Mouse (Mus musculus) heart, adult 11 months (tissue): ENCODE measurements around the gene Rptor.

Experiments
- DNase-seq: peaks from one replicate; pipeline ENCODE4 v3.0.0; 2022

Rptor gene

DNA sequence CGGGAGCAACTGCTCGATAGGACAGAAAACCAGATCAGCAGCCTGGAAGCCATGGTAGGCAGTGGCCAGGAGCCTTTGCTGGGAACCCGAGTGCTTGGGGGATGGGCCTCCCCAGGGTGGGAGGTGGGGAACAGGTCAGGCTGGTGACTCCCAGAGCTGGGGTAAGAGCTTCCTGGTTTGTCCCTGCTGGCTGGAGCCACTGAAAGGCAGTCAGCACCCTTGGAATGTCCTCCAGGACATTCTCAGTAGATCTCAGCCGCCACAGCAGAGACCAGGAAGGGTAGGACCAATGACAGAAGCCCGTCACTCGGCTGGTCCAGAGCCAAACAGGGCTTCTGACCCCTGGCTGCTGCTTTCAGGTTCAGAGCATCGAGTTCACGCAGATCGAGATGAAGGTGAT is 313.0 kb downstream of the Rptor start:
- DNase-seq, result no peak

DNA sequence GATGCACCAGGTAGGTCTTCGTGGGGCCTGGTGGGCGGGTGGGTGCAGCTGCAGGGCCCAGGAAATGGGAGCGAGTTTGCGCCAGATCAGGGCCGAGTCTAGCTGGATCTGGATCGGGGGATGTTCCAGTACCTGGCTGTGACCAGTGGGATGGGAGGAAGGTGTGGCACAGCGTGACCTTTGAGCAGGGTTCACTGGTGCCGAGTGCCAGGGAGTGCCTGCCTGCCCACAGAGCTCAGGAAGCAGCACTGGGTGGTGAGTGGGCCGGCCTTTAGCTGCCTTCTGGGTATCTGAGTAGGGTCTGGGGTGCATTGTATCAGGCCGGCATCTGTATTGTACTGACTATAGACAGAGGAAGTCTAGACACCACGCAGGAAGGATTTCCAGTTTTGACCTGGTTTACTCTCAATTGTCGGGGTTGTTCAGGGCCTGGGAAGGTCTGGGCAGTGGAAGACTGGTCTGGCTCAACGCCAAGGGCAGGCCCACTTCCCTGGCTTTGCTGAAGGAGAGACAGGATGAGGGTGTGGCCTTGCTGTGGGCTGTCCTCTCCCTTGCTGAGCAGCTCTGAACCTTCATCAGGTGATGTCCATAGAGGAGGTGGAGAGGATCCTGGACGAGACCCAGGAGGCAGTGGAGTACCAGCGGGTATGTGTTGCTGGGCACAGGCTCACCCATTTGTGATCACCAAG is 313.5 kb downstream of the Rptor start:
- DNase-seq, result peak; percentile 98

GRCm38 (mm10) chr11:119916834-119917469 is 314.2 kb downstream of the Rptor start:
- DNase-seq, result peak; percentile 95

GRCm38 (mm10) chr11:119918521-119918920 is 315.8 kb downstream of the Rptor start:
- DNase-seq, result no peak

DNA sequence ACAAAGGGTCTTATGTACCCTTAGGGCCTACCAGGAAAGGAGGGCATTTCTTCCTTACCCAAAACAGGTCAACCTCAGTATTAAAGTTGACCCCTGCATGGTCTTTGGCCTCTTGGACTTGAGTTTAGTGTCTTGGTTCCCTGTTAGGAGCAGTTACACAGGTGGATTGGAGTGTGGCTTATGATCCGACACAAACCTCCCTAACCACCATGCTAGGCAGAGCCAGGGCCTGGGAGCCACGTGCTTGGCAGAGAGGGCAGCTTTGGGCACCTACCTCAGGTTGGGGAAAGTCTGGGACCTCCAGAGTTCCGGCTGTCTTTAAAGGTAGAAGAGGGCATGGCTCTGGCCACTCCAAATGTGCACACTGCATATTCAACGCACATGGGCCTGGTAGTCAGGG is 316.7 kb downstream of the Rptor start:
- no peak for DNase-seq

- DNase-seq, result peak; percentile 95
These were observed 317.2 kb downstream of the Rptor start for GRCm38 (mm10) chr11:119919897-119920296.

- DNase-seq, result no peak
These were observed 318.0 kb downstream of the Rptor start for GRCm38 (mm10) chr11:119920668-119921067.

- DNase-seq, result peak; percentile 98
These were observed 322.5 kb downstream of the Rptor start for GRCm38 (mm10) chr11:119925176-119925575.

GRCm38 (mm10) chr11:119926762-119927161 is 324.1 kb downstream of the Rptor start:
- no peak for DNase-seq

DNA sequence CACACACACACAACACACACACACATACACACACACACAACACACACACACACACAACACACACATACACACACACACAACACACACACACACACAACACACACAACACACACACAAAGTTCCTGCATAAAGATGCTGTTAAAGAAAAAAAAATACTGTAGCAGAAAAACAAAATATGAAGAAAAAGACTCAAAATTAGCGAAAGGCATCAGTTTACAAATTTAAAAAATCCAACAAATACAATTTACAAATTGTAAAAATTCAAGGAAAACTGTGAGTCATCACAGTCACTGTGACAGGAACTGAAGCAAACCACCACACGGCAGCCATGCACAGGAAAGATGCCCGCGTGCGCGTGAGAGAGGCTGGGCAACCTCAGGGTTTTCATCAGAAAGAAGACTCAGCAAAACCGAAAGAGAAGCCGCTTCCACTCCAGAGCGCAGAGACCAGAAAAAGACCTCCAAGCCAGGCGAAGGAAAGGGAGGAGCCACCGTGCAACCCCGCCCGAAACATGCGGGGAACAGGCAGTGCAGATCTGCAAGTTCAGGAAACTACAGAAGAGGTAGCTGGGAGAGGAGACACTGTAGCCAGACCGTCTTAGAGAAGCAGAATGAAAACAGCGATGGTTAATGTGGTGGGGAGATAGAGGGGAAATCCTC is 325.4 kb downstream of the Rptor start:
- DNase-seq, result peak; percentile 98

DNA sequence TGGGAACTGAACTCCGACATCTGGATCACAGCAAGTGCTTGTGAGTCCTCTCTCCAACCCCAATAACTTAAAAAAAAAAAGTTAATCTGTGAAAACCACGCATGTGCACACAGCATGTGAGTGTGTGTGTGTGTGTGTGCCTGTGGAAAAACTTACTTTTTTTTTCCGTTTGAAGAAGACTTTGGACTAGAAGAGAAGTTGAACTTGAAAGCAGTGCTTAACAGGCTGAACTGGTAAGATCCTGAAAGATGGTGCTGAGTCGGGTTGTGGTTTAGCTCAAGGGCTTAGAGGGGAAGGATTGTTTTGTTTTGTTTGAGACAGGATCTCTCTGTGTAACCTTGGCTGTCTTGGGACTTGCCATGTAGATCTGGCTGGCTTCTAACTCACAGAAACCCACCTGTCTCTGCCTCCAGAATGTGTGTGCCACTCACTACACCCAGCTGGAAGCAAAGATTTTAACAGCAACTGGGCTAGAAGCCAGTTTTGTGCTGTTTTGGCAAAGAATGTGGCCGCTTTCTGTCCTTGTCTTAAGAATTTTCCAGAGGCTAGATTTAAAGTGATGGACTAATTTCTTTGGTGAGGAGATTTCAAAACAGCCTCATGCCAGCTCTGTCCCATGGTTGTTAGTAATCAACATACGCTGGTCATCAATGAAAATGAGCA is 327.0 kb downstream of the Rptor start:
- no peak for DNase-seq

- no peak for DNase-seq
These were observed 329.1 kb downstream of the Rptor start for GRCm38 (mm10) chr11:119931809-119932208.

- DNase-seq, result peak; percentile 98
These were observed 330.4 kb downstream of the Rptor start for GRCm38 (mm10) chr11:119933142-119933541.

DNA sequence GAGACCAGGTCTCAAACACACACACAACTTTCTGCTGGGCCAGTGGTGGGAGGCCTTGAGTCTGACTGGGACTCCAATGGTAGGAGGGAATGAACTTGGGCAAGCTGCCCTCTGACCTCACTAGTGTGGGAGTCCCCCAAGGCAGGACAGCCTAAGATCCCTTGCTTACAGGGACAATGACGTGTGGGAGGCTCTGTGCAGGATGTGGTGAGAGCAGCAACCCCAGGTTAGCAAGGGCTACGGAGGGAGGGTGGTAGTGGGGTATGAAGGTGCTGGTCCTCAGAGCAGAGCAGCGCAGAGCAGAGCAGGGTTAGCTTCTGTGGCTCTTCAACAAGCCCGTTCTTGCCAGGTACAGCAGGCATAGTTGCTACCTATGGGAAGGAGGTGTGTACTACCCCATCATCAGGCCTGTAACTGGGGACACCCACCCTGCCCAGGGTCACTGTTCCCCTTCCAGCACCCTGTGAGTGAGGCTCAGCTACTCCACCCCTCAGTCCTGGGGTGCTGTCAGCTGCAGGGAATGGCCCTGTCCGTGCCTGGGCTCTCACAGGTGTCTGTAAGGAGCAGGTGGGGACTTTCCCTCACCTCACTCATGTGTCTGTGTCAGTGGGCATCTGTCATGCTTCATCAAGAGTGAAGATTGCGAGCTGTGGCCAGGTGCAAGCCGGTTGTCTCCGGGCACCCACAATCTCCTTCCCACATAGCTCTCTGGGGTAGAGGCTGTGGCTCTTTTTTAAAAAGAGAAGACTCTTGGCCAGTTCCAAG is 331.3 kb downstream of the Rptor start:
- DNase-seq, result no peak

DNA sequence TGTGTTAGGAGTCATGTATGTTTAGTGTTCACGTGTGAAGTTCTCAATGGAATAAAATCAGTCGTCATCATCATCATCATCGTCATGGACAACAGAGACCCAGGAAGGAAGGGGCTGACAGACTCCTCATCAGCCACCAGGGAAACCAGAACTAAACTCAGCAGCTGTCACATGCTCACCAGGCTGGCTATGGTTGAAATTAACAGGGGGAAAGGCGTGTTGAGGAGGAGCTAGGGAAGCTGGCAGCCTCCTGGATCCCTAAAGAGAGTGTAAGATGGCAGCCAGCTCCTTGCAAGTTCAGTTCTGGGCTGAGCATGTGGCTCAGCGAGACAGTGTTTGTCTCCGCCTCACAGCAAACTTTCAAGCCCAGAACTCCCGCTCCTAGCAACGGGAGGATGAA is 332.1 kb downstream of the Rptor start:
- DNase-seq, result no peak

DNA sequence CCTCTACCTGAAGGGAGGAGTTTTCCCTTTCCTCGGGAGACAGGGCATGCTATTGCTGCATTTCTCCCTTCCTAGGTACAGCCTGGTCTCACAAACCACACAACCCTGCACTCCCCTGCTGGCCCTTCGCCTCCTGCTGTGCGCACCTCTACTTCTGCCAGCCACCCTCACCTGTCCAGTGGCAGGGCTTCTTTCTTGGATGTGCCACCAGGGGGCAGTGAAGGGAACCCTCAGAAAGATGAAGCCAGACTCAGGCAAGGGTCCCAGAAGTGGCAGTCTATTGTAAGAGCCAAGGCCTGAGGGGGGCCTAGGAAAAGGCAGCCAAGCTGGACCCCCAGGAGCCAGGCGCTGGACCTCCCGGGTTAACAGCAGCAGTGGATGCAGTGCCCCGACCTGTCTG is 332.8 kb downstream of the Rptor start:
- DNase-seq, result peak; percentile 95

DNA sequence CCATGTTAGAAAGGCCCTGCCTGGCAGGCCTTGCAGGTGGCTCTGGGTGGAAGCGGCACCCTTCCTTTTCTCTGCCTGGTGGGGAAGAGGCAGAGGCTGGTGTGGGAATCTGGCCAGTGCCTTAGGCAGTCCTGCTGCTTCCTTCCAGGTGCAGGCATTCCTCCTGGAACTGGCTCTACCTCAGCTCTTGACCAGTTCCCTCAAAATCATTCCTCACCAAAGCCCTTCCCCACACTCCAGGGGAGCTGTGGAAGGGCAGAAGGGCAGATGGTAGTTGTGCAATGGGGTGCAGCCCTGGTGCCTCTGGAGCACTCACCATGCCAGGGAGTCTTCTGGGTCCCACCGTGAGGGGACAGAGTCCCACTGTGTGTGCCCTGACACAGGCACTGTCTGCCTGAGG is 333.8 kb downstream of the Rptor start:
- DNase-seq, result no peak

GRCm38 (mm10) chr11:119937216-119937615 is 334.5 kb downstream of the Rptor start:
- no peak for DNase-seq

- DNase-seq, result no peak
These were observed 335.2 kb downstream of the Rptor start for GRCm38 (mm10) chr11:119937772-119938502.

DNA sequence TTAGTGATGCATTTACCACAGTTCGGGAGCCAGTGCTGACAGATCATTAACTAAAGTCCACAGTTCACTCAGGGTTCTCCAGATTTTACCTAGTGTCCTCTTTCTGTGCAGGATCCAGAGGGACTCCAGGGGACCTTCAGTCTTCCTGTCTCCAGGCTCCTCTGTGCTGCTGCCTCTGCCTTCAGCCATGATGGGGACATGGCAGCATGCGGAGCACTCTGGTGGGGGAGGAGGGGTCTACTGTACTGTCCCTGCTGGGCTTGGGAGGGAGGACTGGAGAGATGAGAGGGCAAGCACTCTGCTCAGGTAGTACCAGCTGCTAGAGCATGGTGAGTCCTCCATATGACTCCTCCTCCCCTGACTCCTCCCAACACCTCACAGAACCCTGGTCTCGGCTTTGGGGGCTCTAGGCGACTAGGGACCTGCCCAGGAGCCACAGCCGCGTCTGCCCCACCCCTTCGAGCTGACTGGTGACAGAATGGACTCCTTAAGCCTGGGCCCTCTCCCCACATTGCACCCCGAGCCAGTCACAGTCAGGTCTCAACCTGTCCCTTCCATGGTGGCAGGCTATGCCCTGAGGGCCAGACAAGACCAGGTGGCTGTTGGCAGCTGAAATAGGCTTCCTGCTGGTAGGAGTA is 336.5 kb downstream of the Rptor start:
- no peak for DNase-seq

DNA sequence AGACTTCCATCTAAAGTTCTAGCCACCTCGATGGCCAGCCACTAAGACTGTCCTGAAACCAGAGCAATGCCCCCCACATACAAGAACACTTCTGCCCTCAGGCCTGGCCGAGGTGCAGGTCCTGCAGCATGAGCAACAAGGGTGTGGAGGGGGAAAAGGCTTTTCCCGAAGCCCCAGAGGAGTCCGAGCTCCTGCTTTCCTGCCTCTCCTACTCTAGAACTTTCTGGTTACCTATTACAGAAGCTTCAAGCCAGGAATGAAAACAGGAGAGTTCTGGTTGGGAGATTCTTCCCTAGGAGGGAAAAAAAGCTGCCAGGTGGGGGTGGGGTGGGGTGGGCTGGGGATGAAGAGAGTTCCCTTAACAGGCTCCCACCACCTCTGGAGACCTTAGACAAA is 337.0 kb downstream of the Rptor start:
- DNase-seq, result no peak

- no peak for DNase-seq
These were observed 337.4 kb downstream of the Rptor start for GRCm38 (mm10) chr11:119940142-119940541.
